Mouse (Mus musculus): ENCODE data around the gene Smr2. TPM values are rescaled to one million over a fixed set of nuclear protein-coding genes. Genes with fewer than 3 reads are reported as not detected.
"Not testable (repeated sequence)": the region's sequence is repeated elsewhere in the genome, so short reads cannot be mapped to it uniquely, and the experiment has no call there.

The Smr2 gene
- total RNA-seq (2021), result not detected
- long read RNA-seq, experiment 1, result 0 reads
- long read RNA-seq, experiment 2, result 0 reads

- DNase-seq (ENCODE audit: low spot score in 2 of 2), result not testable (repeated sequence)
- intact Hi-C loops (cut with DNase I), result loop anchor here (5.0 kb wide), 1 partner anchor 111 kb away; no protein-coding TSS in a partner anchor
Measured at GRCm38 (mm10) chr5:88086256-88086655, at the start of gene Smr2. Gene Smr2 (plus strand): TSS chr5:88086556.

- DNase-seq (ENCODE audit: low spot score in 2 of 2), result no peak
- intact Hi-C loops (cut with DNase I), result no loop called here
Measured at GRCm38 (mm10) chr5:88111430-88111829, 25.1 kb downstream of the Smr2 start, which contains the start of gene Gm11116. Gene Gm11116 (minus strand): TSS chr5:88111530.

GRCm38 (mm10) chr5:88153999-88154398 lies 67.6 kb downstream of the Smr2 start, which contains the start of gene Gm11115:
Gene Gm11115 (minus strand): TSS chr5:88154099.
- intact Hi-C loops (cut with DNase I), result no loop called here
- DNase-seq (ENCODE audit: low spot score in 2 of 2), result no peak

Other genes with a start within 250 kb of the Smr2 start
- gene Odam, start 201.5 kb upstream of the Smr2 start, total RNA-seq (2021), result not detected
- not detected for gene Csn3, start 161.0 kb upstream of the Smr2 start, total RNA-seq (2021)
- gene 2310003L06Rik, start 117.1 kb upstream of the Smr2 start, total RNA-seq (2021), result not detected
- gene Gm28434, start 117.0 kb upstream of the Smr2 start, total RNA-seq (2021), result not detected
- not detected for gene Cabs1, start 107.1 kb upstream of the Smr2 start, total RNA-seq (2021)
- gene Smr3a, start 84.0 kb upstream of the Smr2 start, total RNA-seq (2021), result not detected
- not detected for gene Gm11116, start 25.0 kb downstream of the Smr2 start, total RNA-seq (2021)
- gene Gm11115, start 67.5 kb downstream of the Smr2 start, total RNA-seq (2021), result not detected
- gene Gm7714, start 182.4 kb downstream of the Smr2 start, total RNA-seq (2021), result not detected
- not detected for gene Prol1, start 230.8 kb downstream of the Smr2 start, total RNA-seq (2021)